Mouse (Mus musculus) liver, postnatal 0 days (tissue): ENCODE results near the gene Clcn3.

Experiments
- CTCF ChIP-seq: sonication (generic); IDR thresholded peaks from 2 replicates; pipeline ENCODE4 v1.5.1; 2016; ENCODE audit warnings: antibody characterized with exemption, low read depth
- EP300 ChIP-seq: IDR thresholded peaks from 2 replicates; pipeline ENCODE4 v1.6.1; 2016; ENCODE audit warnings: antibody characterized with exemption, low read depth, mild to moderate bottlenecking

DNA sequence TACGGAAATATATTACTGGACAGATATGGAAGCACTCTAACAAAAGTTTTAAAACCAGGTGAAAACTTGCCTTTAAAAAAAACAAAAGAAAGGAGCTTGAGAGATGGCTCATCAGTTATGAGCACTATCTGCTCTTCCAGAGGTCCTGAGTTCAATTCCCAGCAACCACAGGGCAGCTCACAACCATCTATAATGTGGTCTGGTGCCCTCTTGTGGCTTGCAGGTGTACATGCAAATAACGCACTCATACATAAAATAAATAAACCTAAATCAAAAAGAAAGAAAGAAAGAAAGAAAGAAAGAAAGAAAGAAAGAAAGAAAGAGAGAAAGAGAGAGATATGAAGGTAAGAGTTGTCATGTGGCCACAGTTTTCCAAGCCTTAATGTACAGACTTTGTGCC lies 40.2 kb downstream of the Clcn3 start:
- TF ChIP-seq CTCF (peak; percentile 58), EP300 (no peak)
